Mouse (Mus musculus) myocyte (in vitro differentiated cells): ENCODE measurements at regions not wholly inside any gene's neighbourhood (a gene's known extent, or its start where the extent isn't known, plus 50 kb on each side); places are given as distances from the start of the nearest gene placed in this dataset.

ENCODE experiments used
- H3K27me3 ChIP-seq: one replicate; pipeline ENCODE4 v1.6.1; 2011; ENCODE audit not compliant: control insufficient read depth, insufficient read depth, insufficient read length
- H3K36me3 ChIP-seq: one replicate; pipeline ENCODE4 v1.6.1; 2011; ENCODE audit not compliant: control insufficient read depth, insufficient read depth
- H3K4me2 ChIP-seq: one replicate; pipeline ENCODE4 v1.6.1; 2011; ENCODE audit warnings: low read depth, control low read depth
- H3K4me3 ChIP-seq: one replicate; pipeline ENCODE4 v1.5.1; 2011; ENCODE audit warnings: mild to moderate bottlenecking, control low read depth, moderate library complexity
- H3K79me2 ChIP-seq: one replicate; pipeline ENCODE4 v1.6.1; 2011; ENCODE audit not compliant: control insufficient read depth, insufficient read depth
- H3ac ChIP-seq: one replicate; pipeline ENCODE4 v1.6.1; 2011; ENCODE audit not compliant: control insufficient read depth, insufficient read length
- CEBPB ChIP-seq: IDR thresholded peaks from 2 replicates; pipeline ENCODE4 v1.6.1; 2011; ENCODE audit warnings: mild to moderate bottlenecking, moderate library complexity; ENCODE audit not compliant: poor library complexity, insufficient read depth, severe bottlenecking
- E2F4 ChIP-seq: IDR thresholded peaks from one replicate; pipeline ENCODE4 v1.6.1; 2011; ENCODE audit warnings: mild to moderate bottlenecking, control low read depth, moderate library complexity; ENCODE audit not compliant: insufficient read depth
- MAX ChIP-seq: IDR thresholded peaks from one replicate; pipeline ENCODE4 v1.6.1; 2011; ENCODE audit warnings: low read depth, mild to moderate bottlenecking, control low read depth
- MYOD1 ChIP-seq, 3 experiments: IDR thresholded peaks; one replicate each; pipeline ENCODE4 v1.6.1; 2011; ENCODE audit warnings: control low read depth in 2 of 3, low read depth in 2 of 3, mild to moderate bottlenecking in 2 of 3, moderate library complexity in 1 of 3; ENCODE audit not compliant: insufficient read length in 2 of 3, control insufficient read depth in 1 of 3
- MYOG ChIP-seq, 3 experiments: IDR thresholded peaks; one replicate each; pipeline ENCODE4 v1.6.1; 2011; ENCODE audit warnings: control low read depth in 2 of 3, low read depth in 2 of 3, mild to moderate bottlenecking in 2 of 3; ENCODE audit not compliant: insufficient read length in 2 of 3, control insufficient read depth in 1 of 3, insufficient read depth in 1 of 3
- POLR2A ChIP-seq: IDR thresholded peaks from one replicate; pipeline ENCODE4 v1.6.1; 2011; ENCODE audit warnings: low read depth, mild to moderate bottlenecking, control low read depth, moderate library complexity; ENCODE audit not compliant: insufficient read length
- POLR2AphosphoS2 ChIP-seq: IDR thresholded peaks from one replicate; pipeline ENCODE4 v1.6.1; 2011; ENCODE audit warnings: low read depth, control low read depth; ENCODE audit not compliant: insufficient read length
- REST ChIP-seq: IDR thresholded peaks from one replicate; pipeline ENCODE4 v1.6.1; 2011; ENCODE audit warnings: mild to moderate bottlenecking, control low read depth, moderate library complexity; ENCODE audit not compliant: insufficient read depth, insufficient read length
- SRF ChIP-seq: IDR thresholded peaks from one replicate; pipeline ENCODE4 v1.6.1; 2011; ENCODE audit warnings: low read depth; ENCODE audit not compliant: control insufficient read depth, insufficient read length
- TCF12 ChIP-seq: IDR thresholded peaks from one replicate; pipeline ENCODE4 v1.6.1; 2011; ENCODE audit warnings: mild to moderate bottlenecking, control low read depth; ENCODE audit not compliant: poor library complexity, insufficient read depth, severe bottlenecking
- TCF3 ChIP-seq: IDR thresholded peaks from one replicate; pipeline ENCODE4 v1.6.1; 2011; ENCODE audit warnings: low read depth, control low read depth; ENCODE audit not compliant: insufficient read length
- USF1 ChIP-seq: IDR thresholded peaks from one replicate; pipeline ENCODE4 v1.6.1; 2011; ENCODE audit warnings: low read depth, mild to moderate bottlenecking, control low read depth, moderate library complexity

DNA sequence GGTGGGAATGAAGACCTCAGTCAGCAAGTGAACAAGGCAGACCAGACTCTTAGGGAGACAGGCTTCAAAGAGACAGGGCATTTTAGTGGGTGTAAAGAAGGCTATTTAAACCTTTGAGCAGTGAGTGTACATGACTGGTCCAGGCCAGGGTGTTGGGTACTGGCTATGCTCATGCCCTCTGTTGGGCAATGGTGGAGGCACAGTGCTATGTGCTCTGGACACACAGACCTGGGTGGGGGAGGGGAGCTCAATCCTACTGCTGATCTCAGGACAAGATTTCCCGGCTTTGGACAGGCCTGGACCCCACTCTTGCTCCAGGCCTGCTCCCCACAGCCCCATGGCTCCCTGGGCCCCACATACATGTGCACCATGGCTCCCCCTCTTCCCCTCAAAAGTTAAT is 355.1 kb downstream of the Slc4a3 start:
- Histone ChIP-seq H3ac (no peak overlapping the region), H3K27me3 (no peaks in the 10 kb centered on the region), H3K4me3 (no peak overlapping the region), H3K36me3 (no peaks in the 10 kb centered on the region), H3K4me2 (no peak overlapping the region), H3K79me2 (no peaks in the 10 kb centered on the region)
- TF ChIP-seq TCF3: no peak
- no peak for TF ChIP-seq USF1
- no peak for TF ChIP-seq CEBPB
- no peak for TF ChIP-seq TCF12
- no peak for TF ChIP-seq SRF
- no peak for TF ChIP-seq MAX
- no peak for TF ChIP-seq REST
- no peak for TF ChIP-seq POLR2AphosphoS2
- TF ChIP-seq MYOD1 (IDR thresholded peaks at IDR 0.05; ENCODE audit: control insufficient read depth in 1 of 3, insufficient read length in 2 of 3, low read depth in 2 of 3): no peak
- no peak for TF ChIP-seq MYOG (IDR thresholded peaks at IDR 0.05; ENCODE audit: control insufficient read depth in 1 of 3, insufficient read depth in 1 of 3, insufficient read length in 2 of 3, low read depth in 2 of 3)
- TF ChIP-seq POLR2A: no peak
- TF ChIP-seq E2F4: no peak

DNA sequence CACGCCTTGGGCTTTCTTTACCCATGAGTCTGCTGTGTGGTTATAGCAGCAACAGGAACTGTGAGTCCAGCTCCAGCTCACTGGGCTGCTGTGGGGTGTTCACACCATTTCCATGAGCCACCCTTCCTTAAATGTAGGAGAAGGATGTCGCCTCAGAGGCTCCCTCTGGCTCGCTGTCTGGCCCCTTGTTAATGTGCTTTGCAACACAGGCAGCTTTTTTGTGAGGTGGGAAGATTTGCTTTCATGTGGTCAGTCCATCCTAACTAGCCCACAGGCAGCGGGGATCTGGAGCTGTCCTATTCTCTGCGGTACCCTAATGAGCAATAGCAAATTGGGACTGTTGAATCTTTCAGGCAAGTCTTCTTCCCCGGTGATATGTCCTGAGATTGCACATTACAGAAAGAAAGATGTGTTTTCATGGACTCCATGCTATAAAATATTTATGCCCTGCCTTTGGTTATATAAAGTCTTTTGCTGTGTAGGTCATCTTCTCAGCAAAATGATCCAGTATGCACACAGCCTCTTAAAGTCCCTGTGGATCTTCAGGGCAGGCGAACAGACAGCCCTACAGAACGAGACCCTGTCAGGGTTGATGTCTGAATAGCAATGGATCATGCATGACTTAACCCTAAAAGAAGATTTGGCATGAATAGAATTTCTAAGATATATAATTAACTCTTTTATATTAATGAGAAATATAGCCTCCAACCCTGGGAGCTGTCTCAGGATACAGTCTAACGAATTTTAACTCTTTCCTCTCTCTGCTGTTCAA is 359.8 kb downstream of the Slc4a3 start:
- TF ChIP-seq REST (no peak), MYOG (IDR thresholded peaks at IDR 0.05; ENCODE audit: control insufficient read depth in 1 of 3, insufficient read depth in 1 of 3, insufficient read length in 2 of 3, low read depth in 2 of 3) (no peak), TCF3 (no peak), SRF (no peak)
- no peak overlapping the region for H3K4me2 ChIP-seq
- no peaks in the 10 kb centered on the region for H3K27me3 ChIP-seq
- H3K4me3 ChIP-seq: no peak overlapping the region
- H3K36me3 ChIP-seq: no peaks in the 10 kb centered on the region
- H3K79me2 ChIP-seq: no peaks in the 10 kb centered on the region
- no peak overlapping the region for H3ac ChIP-seq

DNA sequence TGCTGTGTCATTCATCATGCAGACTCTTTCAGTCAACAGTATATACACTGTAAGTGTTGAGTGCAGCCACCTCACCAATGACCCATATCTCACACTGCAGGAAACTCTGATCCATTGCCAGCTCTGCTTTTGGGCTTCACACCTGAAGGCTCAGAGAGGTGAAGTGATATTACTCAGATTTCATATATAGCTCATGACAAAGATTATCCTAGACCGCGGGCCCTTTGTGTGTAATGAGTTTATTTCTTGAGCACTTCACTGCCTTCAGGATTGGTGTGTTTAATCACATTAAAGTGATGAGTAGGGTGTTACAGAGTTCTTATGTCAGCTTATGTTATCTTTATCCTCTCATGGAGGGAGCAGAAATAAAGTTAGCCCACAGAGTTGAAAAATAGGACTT is 369.2 kb downstream of the Slc4a3 start:
- no peaks in the 10 kb centered on the region for H3K79me2 ChIP-seq
- no peaks in the 10 kb centered on the region for H3K36me3 ChIP-seq
- TF ChIP-seq MYOG (IDR thresholded peaks at IDR 0.05; ENCODE audit: control insufficient read depth in 1 of 3, insufficient read depth in 1 of 3, insufficient read length in 2 of 3, low read depth in 2 of 3): no peak
- TF ChIP-seq E2F4: no peak
- TF ChIP-seq MAX: no peak
- TF ChIP-seq TCF12: no peak
- no peak for TF ChIP-seq CEBPB
- no peak for TF ChIP-seq TCF3
- no peak for TF ChIP-seq POLR2A
- H3K4me3 ChIP-seq: no peak overlapping the region
- no peak overlapping the region for H3ac ChIP-seq
- no peak overlapping the region for H3K4me2 ChIP-seq
- H3K27me3 ChIP-seq: no peaks in the 10 kb centered on the region

DNA sequence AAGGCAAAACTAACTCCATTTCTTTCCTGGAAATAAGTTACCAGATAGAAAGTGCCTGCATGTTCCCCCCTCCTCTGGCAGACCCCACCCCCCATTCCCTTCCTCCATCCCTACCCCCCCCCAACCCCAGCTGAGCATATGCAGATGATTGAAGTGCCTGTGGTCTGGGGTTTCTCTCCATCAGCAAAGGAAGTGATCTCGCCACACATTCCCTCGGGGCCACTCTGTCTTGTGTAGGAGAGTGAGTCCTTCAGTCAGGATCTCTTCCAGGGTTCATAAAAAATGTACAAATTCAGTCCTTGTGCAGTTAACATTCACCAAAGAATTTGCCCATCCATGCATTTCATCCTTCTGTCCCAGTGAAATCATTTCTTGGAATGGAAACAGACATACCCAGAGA is 370.1 kb downstream of the Slc4a3 start:
- no peak for TF ChIP-seq POLR2A
- no peaks in the 10 kb centered on the region for H3K79me2 ChIP-seq

GRCm38 (mm10) chr1:75919134-75919533 is 373.1 kb downstream of the Slc4a3 start:
- H3K36me3 ChIP-seq: no peaks in the 10 kb centered on the region
- TF ChIP-seq CEBPB (no peak), TCF3 (no peak), REST (no peak), MYOD1 (IDR thresholded peaks at IDR 0.05; ENCODE audit: control insufficient read depth in 1 of 3, insufficient read length in 2 of 3, low read depth in 2 of 3) (no peak), POLR2AphosphoS2 (no peak), TCF12 (no peak), MYOG (IDR thresholded peaks at IDR 0.05; ENCODE audit: control insufficient read depth in 1 of 3, insufficient read depth in 1 of 3, insufficient read length in 2 of 3, low read depth in 2 of 3) (no peak), POLR2A (no peak), MAX (no peak), USF1 (no peak), SRF (no peak), E2F4 (no peak)
- no peaks in the 10 kb centered on the region for H3K79me2 ChIP-seq
- no peak overlapping the region for H3K4me3 ChIP-seq
- H3K27me3 ChIP-seq: no peaks in the 10 kb centered on the region
- H3ac ChIP-seq: no peak overlapping the region
- H3K4me2 ChIP-seq: no peak overlapping the region

More for the DNA sequence above, 370.1 kb downstream of the Slc4a3 start:
- no peaks in the 10 kb centered on the region for H3K27me3 ChIP-seq
- no peak overlapping the region for H3ac ChIP-seq
- H3K36me3 ChIP-seq: no peaks in the 10 kb centered on the region
- H3K4me2 ChIP-seq: no peak overlapping the region
- no peak overlapping the region for H3K4me3 ChIP-seq
